Mouse (Mus musculus): ENCODE measurements at regions not wholly inside any gene's neighbourhood (a gene's known extent, or its start where the extent isn't known, plus 50 kb on each side); places are given as distances from the start of the nearest gene placed in this dataset.

- in situ Hi-C loops (cut with MboI, MseI): loop anchor here (5.0 to 10.0 kb wide), 2 partner anchors 92 to 405 kb away; partner anchors contain the start of gene Aqp8
These were observed 63.9 kb upstream of the Tnrc6a start for GRCm38 (mm10) chr7:123059718-123060337.

DNA sequence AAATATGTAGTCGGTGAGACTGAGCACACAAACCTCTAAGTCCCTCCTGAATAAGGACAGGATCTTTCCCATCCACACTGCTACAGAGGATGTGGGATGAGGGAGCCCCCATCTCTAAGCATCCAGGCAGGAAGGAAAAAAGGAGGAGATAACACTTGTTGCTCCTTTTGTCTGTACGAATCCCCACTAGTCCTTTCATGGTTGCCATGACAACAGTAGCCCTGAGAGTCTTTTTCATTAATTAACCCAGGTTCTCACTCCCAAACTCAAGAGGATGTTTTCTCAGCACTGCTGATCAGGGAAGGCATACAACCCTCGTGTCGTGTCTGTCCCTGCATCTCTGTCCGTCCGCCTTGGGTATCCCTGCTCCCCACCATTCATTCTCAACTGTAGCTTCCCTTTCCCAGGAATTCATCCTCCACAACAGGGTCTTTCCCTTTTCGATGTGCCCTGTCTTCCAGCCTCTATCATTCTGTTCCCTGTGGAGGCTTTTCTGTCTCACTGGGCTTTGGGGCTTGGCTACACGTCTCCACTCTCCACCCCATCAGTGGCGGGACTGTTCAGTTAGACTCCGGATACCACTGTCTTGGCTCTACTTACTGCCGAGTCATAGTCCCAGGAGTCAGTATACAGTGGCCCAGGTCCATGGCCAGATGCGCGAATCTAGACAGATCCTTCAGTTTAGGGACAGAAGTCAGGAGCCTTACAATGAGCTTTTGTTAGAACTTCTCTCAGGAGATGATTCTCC is 60.2 kb upstream of the Tnrc6a start:
- in situ Hi-C loops (cut with MboI, MseI): loop anchor here (10.0 kb wide), 1 partner anchor 401 kb away; the partner anchor contains the start of gene Aqp8

DNA sequence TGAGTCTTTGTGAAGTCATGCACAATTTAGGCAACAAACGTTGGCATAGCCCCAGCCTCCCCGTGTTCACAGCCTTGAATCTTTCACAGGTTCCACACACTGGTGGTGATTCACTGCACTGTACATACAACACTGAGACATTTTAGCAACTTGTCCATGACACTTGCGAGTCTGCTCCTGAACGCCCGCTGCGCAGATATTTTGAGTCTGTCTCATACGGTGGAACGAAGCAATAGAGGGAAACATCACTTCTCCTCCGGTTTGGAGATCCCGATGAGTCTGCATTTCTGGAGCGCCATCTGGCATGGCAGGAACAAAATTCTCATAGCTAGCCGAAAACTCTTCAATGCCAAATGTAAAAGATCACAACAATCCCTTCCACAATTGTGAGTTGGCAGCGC is 57.7 kb upstream of the Tnrc6a start:
- in situ Hi-C loops (cut with MboI, MseI): loop anchor here (10.0 kb wide), 1 partner anchor 399 kb away; the partner anchor contains the start of gene Aqp8

- in situ Hi-C loops (cut with MboI, MseI): loop anchor here (10.0 kb wide), 1 partner anchor 397 kb away; the partner anchor contains the start of gene Aqp8
These were observed 56.3 kb upstream of the Tnrc6a start for GRCm38 (mm10) chr7:123067396-123067795.

DNA sequence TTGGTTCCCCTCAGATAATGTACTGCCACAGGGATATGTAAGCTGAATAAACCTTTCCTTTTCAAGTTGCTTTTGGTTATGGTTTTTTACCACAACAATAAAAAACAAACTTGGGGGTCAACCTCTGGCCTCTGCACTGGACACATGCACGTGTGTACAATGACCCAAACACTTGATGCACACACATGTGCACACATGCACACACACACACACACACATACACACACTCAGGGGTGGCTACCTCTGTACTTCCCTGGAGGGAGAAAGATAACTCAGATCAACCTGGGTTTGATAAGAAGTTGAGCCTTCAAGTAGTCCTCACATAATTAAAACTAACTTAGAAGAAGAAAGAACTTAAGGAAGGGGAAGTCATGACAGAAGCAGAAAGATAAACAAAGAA is 55.4 kb upstream of the Tnrc6a start:
- in situ Hi-C loops (cut with MboI, MseI): loop anchor here (10.0 kb wide), 1 partner anchor 397 kb away; the partner anchor contains the start of gene Aqp8

- in situ Hi-C loops (cut with MboI, MseI): loop anchor here (10.0 kb wide), 1 partner anchor 396 kb away; the partner anchor contains the start of gene Aqp8
These were observed 54.9 kb upstream of the Tnrc6a start for GRCm38 (mm10) chr7:123068715-123069273.

DNA sequence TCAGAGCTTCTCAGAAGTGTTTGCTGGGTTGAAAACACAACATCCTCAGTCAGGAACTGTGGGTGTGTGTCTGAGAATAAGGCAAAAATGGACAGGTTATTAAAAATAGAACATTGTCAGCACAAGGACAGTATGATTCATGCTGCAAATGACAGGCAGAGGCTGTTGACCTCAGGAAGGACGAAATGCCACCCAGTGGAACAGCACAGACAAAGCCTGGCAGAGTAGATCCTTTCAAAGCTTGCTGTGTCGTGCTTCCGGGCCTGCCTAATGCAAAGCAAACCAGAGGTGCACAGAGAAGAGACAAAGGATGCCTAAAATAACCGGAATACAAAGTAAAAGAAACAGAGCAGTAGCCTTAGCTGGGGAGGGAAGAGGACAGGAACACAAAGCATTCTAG is 54.4 kb upstream of the Tnrc6a start:
- in situ Hi-C loops (cut with MboI, MseI): loop anchor here (10.0 kb wide), 1 partner anchor 396 kb away; the partner anchor contains the start of gene Aqp8

GRCm38 (mm10) chr7:123070861-123071260 is 52.8 kb upstream of the Tnrc6a start:
- in situ Hi-C loops (cut with MboI, MseI): no loop called here

Data from T-helper 2 cell (primary cell).